25 mouse cellular contexts compared by ENCODE assay signal in genomic region chr17:43646925-43647324, GRCm38 (mm10). TPM values are rescaled to one million over a fixed set of nuclear protein-coding genes. Genes with fewer than 3 reads are reported as not detected.
DNase-seq lines count a peak whose midpoint lies in the region; ATAC-seq and TF ChIP-seq lines count a peak whose summit lies in the region.
"Had no signal": no experiment of that assay in that cellular context is flagged by ENCODE, and none has a peak within 500 bp of the region (broad histone marks: within the 10 kb centered on the region; RNA-seq: fewer than 3 reads in every experiment).

No protein-coding gene starts in this region.

- no peak for ATAC-seq in heart, embryonic 13.5 days (ENCODE audit: extremely low read depth, insufficient number of reproducible peaks, low FRiP score, low TSS enrichment)
- ATAC-seq in midbrain, embryonic 12.5 days (ENCODE audit: low FRiP score, low read depth) = peak; percentile 31; the same call in 1 of the 2 replicates
- no peak for ATAC-seq in midbrain, embryonic 14.5 days (ENCODE audit: low FRiP score, low TSS enrichment)
- ATAC-seq in hindbrain, postnatal 0 days = peak; percentile 33; the same call in 1 of the 2 replicates
- ATAC-seq: intestine, embryonic 15.5 days; liver, postnatal 0 days; lung, postnatal 0 days had no signal

- peak; percentile 13 for DNase-seq in embryo, embryonic 10.5 days (ENCODE audit: low spot score)
- no peak for DNase-seq in embryo, embryonic 11 days
- DNase-seq in heart, adult 9 months (ENCODE audit: low spot score in 2 of 2) = no peak
- DNase-seq in midbrain, embryonic 14.5 days = no peak
- no peak for DNase-seq in hindbrain, postnatal 0 days (ENCODE audit: low spot score)
- DNase-seq: adrenal gland, postnatal 10 days; cerebellum, adult 8-10 months; cerebellum, postnatal 36 days; gastrocnemius, adult 2 months; heart, postnatal 4 days; kidney, adult 8-10 months; kidney, postnatal 36 days; liver, postnatal 0 days; thymus, adult 18-20 months; thymus, postnatal 36 days had no signal

- peak overlapping the region; percentile 5 for H3K4me2 ChIP-seq in heart, embryonic 13.5 days
- no peak overlapping the region for H3K4me2 ChIP-seq in midbrain, embryonic 12.5 days (replicated peaks)
- no peak overlapping the region for H3K4me2 ChIP-seq in midbrain, embryonic 14.5 days (ENCODE audit: low read length)
- H3K4me2 ChIP-seq in hindbrain, postnatal 0 days (ENCODE audit: low read depth, low read length) = no peak overlapping the region
- H3K4me2 ChIP-seq: intestine, embryonic 15.5 days; limb, embryonic 12.5 days; liver, embryonic 11.5 days had no signal

- no peak for TF ChIP-seq CTCF in hindbrain, postnatal 0 days (IDR thresholded peaks at IDR 0.05; ENCODE audit: low read depth)

- peaks cover 33% of the 10 kb centered on the region for H3K4me1 ChIP-seq in heart, embryonic 13.5 days
- no peaks in the 10 kb centered on the region for H3K4me1 ChIP-seq in midbrain, embryonic 12.5 days
- H3K4me1 ChIP-seq in midbrain, embryonic 14.5 days (ENCODE audit: control insufficient read depth, insufficient read depth, low read length) = no peaks in the 10 kb centered on the region
- H3K4me1 ChIP-seq in hindbrain, postnatal 0 days (ENCODE audit: insufficient read depth, low read length) = no peaks in the 10 kb centered on the region
- H3K4me1 ChIP-seq: embryonic facial prominence, embryonic 10.5 days; intestine, embryonic 15.5 days; limb, embryonic 12.5 days had no signal

- H3K9ac ChIP-seq in heart, embryonic 13.5 days = no peak overlapping the region
- no peak overlapping the region for H3K9ac ChIP-seq in midbrain, embryonic 12.5 days (replicated peaks)
- H3K9ac ChIP-seq in midbrain, embryonic 14.5 days (replicated peaks; ENCODE audit: low read length) = no peak overlapping the region
- no peak overlapping the region for H3K9ac ChIP-seq in hindbrain, postnatal 0 days (replicated peaks; ENCODE audit: low read length)
- H3K9ac ChIP-seq: intestine, embryonic 15.5 days; limb, embryonic 12.5 days; liver, postnatal 0 days had no signal

- peaks cover 31% of the 10 kb centered on the region for H3K36me3 ChIP-seq in heart, embryonic 13.5 days
- peaks cover 81% of the 10 kb centered on the region for H3K36me3 ChIP-seq in midbrain, embryonic 12.5 days
- peaks cover 85% of the 10 kb centered on the region for H3K36me3 ChIP-seq in midbrain, embryonic 14.5 days (ENCODE audit: control insufficient read depth, insufficient read depth, low read length)
- H3K36me3 ChIP-seq in hindbrain, postnatal 0 days (ENCODE audit: insufficient read depth, low read length) = peaks cover 38% of the 10 kb centered on the region
- H3K36me3 ChIP-seq: intestine, embryonic 15.5 days had no signal

- 57% methylated on average over 5 of the region's 5 CpGs for WGBS in heart, embryonic 13.5 days
- WGBS in midbrain, embryonic 12.5 days = 41% methylated on average over 5 of the region's 5 CpGs
- 53% methylated on average over 5 of the region's 5 CpGs for WGBS in midbrain, embryonic 14.5 days
- 42% methylated on average over 5 of the region's 5 CpGs for WGBS in hindbrain, postnatal 0 days

- H3K4me3 ChIP-seq in heart, embryonic 13.5 days = no peak overlapping the region
- H3K4me3 ChIP-seq in midbrain, embryonic 12.5 days = no peak overlapping the region
- no peak overlapping the region for H3K4me3 ChIP-seq in midbrain, embryonic 14.5 days (replicated peaks; ENCODE audit: low read depth, low read length)
- no peak overlapping the region for H3K4me3 ChIP-seq in hindbrain, postnatal 0 days (ENCODE audit: low read length)
- H3K4me3 ChIP-seq: embryonic facial prominence, embryonic 10.5 days; gastrocnemius, adult 2 months; intestine, embryonic 15.5 days; limb, embryonic 12.5 days had no signal

- H3K27ac ChIP-seq in heart, embryonic 13.5 days (replicated peaks) = no peak overlapping the region
- no peak overlapping the region for H3K27ac ChIP-seq in midbrain, embryonic 12.5 days (replicated peaks)
- H3K27ac ChIP-seq in midbrain, embryonic 14.5 days (replicated peaks; ENCODE audit: low read depth, low read length) = no peak overlapping the region
- H3K27ac ChIP-seq in hindbrain, postnatal 0 days = no peak overlapping the region
- H3K27ac ChIP-seq: embryonic facial prominence, embryonic 10.5 days; gastrocnemius, adult 2 months; intestine, embryonic 15.5 days; limb, embryonic 12.5 days; macrophage had no signal

- no peaks in the 10 kb centered on the region for H3K9me3 ChIP-seq in heart, embryonic 13.5 days
- no peaks in the 10 kb centered on the region for H3K9me3 ChIP-seq in midbrain, embryonic 12.5 days
- H3K9me3 ChIP-seq in midbrain, embryonic 14.5 days (ENCODE audit: control insufficient read depth, low read length) = no peaks in the 10 kb centered on the region
- H3K9me3 ChIP-seq in hindbrain, postnatal 0 days (ENCODE audit: low read length) = no peaks in the 10 kb centered on the region
- H3K9me3 ChIP-seq: embryonic facial prominence, embryonic 10.5 days; intestine, embryonic 15.5 days; limb, embryonic 12.5 days had no signal

- H3K27me3 ChIP-seq in heart, embryonic 13.5 days (replicated peaks) = no peaks in the 10 kb centered on the region
- H3K27me3 ChIP-seq in midbrain, embryonic 12.5 days = no peaks in the 10 kb centered on the region
- no peaks in the 10 kb centered on the region for H3K27me3 ChIP-seq in midbrain, embryonic 14.5 days (ENCODE audit: control insufficient read depth, insufficient read depth, low read length)
- no peaks in the 10 kb centered on the region for H3K27me3 ChIP-seq in hindbrain, postnatal 0 days (ENCODE audit: insufficient read depth, low read length)
- H3K27me3 ChIP-seq: intestine, embryonic 15.5 days; limb, embryonic 12.5 days had no signal

RNA-seq across cellular contexts. Expression of gene Tdrd6, which starts 16.8 kb away (rescaled TPM):
- 0.14 TPM in 1 of 2 replicates, not detected in the other for polyA plus RNA-seq in heart, embryonic 13.5 days (2015; fragmentation: Nextera tagmentation; extraction: Ambion mirVana)
- 0.26 TPM in 1 of 2 replicates, not detected in the other for polyA plus RNA-seq in midbrain, embryonic 12.5 days (2016; fragmentation: Nextera tagmentation; extraction: Ambion mirVana)
- 0.78 and 0.92 TPM in 2 replicates for polyA plus RNA-seq in midbrain, embryonic 14.5 days (2014; fragmentation: Nextera tagmentation; extraction: Ambion mirVana)
- 1.6 and 3.5 TPM in 2 replicates for total RNA-seq in hindbrain, postnatal 0 days (2014; rRNA removed)
- 0.43 and 0.79 TPM in 2 replicates for polyA plus RNA-seq in hindbrain, postnatal 0 days (2015; fragmentation: Nextera tagmentation; extraction: Ambion mirVana)
- total RNA-seq: adrenal gland, postnatal 10 days had no signal
- polyA plus RNA-seq: liver, postnatal 0 days; macrophage; spleen, adult 2 months; stomach, embryonic 14.5 days had no signal

RNA-seq across cellular contexts. Expression of gene Slc25a27, which starts 20.1 kb away (rescaled TPM):
- 13.9 and 15.5 TPM in 2 replicates for polyA plus RNA-seq in heart, embryonic 13.5 days (2015; fragmentation: Nextera tagmentation; extraction: Ambion mirVana)
- polyA plus RNA-seq in midbrain, embryonic 12.5 days (2016; fragmentation: Nextera tagmentation; extraction: Ambion mirVana) = 92.4 and 93.9 TPM in 2 replicates
- 71.7 and 78.7 TPM in 2 replicates for polyA plus RNA-seq in midbrain, embryonic 14.5 days (2014; fragmentation: Nextera tagmentation; extraction: Ambion mirVana)
- 41.8 and 45.1 TPM in 2 replicates for total RNA-seq in hindbrain, postnatal 0 days (2014; rRNA removed)
- polyA plus RNA-seq in hindbrain, postnatal 0 days (2015; fragmentation: Nextera tagmentation; extraction: Ambion mirVana) = 70.6 and 71.4 TPM in 2 replicates

RNA-seq across cellular contexts. Expression of gene Cyp39a1, which starts 20.3 kb away (rescaled TPM):
- polyA plus RNA-seq in heart, embryonic 13.5 days (2015; fragmentation: Nextera tagmentation; extraction: Ambion mirVana) = 38.6 and 45.9 TPM in 2 replicates
- 31.4 and 34.3 TPM in 2 replicates for polyA plus RNA-seq in midbrain, embryonic 12.5 days (2016; fragmentation: Nextera tagmentation; extraction: Ambion mirVana)
- 5.7 and 10.4 TPM in 2 replicates for polyA plus RNA-seq in midbrain, embryonic 14.5 days (2014; fragmentation: Nextera tagmentation; extraction: Ambion mirVana)
- 1.2 and 1.9 TPM in 2 replicates for total RNA-seq in hindbrain, postnatal 0 days (2014; rRNA removed)
- 13.3 and 16.0 TPM in 2 replicates for polyA plus RNA-seq in hindbrain, postnatal 0 days (2015; fragmentation: Nextera tagmentation; extraction: Ambion mirVana)

Comparison
In these comparisons a context has a peak if more than half of its experiments do, and no peak if none do; other contexts are left out.
1. ATAC-seq: peak in midbrain, embryonic 12.5 days (single experiment) and hindbrain, postnatal 0 days (single experiment); none in heart, embryonic 13.5 days (single experiment) and midbrain, embryonic 14.5 days (single experiment).